Mouse (Mus musculus): ENCODE data around the gene Olfr61.
A peak's percentile ranks its signal among the peaks of the same experiment; 100 is the strongest.
"Not testable (repeated sequence)": the region's sequence is repeated elsewhere in the genome, so short reads cannot be mapped to it uniquely, and the experiment has no call there.

Gene Olfr61

DNA sequence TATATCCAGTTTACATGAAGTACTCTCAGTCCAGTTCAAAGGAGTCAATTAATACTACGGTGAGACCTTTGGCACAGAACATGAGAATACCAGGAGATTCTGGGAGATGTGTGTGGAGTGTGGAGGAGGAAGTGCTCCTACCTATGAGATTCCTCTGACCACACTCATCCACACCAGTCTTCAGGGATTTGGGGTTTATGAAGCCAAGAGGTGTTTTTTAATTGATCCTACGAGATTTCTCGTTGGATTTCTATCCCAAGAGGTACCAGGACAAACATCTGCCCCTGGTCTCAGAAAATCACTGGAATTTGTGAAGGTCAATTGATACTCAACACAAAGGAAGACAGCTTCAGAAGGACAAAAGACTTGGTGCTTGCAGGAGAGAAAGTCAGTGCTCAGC is at the start of gene Olfr61:
Gene Olfr61 (plus strand): TSS at position 301 of the 400 bp plus-strand sequence.
- not testable (repeated sequence) for DNase-seq

GRCm38 (mm10) chr7:140600969-140601368 is 27.8 kb upstream of the Olfr61 start, which contains the start of gene Olfr46:
Olfr46 (plus strand) TSS chr7:140601269.
- not testable (repeated sequence) for DNase-seq

GRCm38 (mm10) chr7:140630559-140630958 is 1.8 kb downstream of the Olfr61 start:
- DNase-seq = no peak

- DNase-seq = no peak
Measured at GRCm38 (mm10) chr7:140646152-140646551, 17.4 kb downstream of the Olfr61 start, which contains the start of gene Olfr53. Olfr53 (plus strand) TSS chr7:140646452.

DNA sequence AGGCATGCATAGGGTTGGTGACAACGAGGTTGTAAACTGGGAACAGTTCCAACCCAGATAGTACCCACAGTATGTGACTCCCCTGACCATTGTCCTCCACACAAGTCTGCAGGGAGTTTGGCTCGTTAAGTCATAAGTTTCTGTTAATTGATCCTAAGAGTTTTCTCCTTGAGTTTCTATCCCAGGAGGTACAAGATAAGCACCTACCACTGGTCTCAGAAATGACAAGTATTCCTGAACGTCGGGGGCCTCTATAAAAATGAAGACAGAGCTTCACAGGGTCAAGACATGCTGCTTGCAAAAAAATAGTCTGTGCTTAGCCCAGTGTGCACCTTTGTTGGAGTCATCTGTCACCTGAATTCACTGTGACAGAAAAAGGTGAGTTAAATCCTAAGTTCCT is 30.9 kb downstream of the Olfr61 start, which contains the start of gene Olfr539:
Gene Olfr539 (plus strand): TSS at position 301 of the 400 bp plus-strand sequence.
- no peak for DNase-seq

- not testable (repeated sequence) for DNase-seq
Measured at GRCm38 (mm10) chr7:140670693-140671092, 41.9 kb downstream of the Olfr61 start.

- peak; percentile 4 for DNase-seq
Measured at GRCm38 (mm10) chr7:140675863-140676262, 47.1 kb downstream of the Olfr61 start.

DNA sequence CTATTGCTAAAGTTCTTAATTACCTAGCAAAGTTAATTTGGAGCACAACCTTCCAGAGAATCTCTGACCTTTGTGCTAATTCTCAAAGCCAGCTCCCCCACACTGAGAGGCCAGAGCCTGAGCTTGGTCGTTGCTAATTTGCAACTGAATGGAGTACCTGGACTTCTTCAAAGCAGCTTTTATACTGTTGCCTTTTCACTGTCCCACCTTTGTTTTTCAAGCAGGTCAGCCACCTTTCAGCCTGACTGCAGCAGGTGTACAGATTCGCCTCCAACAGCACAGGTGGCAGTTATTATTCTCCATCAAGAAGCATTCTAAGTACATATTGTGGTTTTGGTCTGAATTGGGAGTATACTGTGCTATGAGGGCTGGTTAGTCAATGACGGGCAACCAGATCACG is 50.8 kb downstream of the Olfr61 start:
- DNase-seq = not testable (repeated sequence)

DNA sequence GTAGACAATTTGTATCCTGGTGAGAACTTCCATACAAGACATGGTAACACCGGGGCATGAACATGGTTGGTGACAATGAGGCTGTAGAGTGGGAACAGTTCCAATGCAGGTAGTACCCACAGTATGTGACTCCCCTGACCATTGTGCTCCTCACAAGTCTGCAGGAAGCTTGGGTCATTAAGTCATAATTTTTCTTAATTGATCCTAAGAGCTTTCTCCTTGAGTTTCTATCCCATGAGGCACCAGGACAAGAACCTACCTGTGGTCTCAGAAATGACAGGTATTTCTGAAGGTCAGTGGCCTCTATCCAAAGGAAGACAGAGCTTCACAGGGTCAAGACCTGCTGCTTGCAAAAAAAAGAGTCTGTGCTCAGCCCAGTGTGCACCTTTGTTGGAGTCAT is 52.9 kb downstream of the Olfr61 start, which contains the start of gene Olfr45:
Gene Olfr45 (plus strand): TSS at position 301 of the 400 bp plus-strand sequence.
- DNase-seq = no peak
